Comparison of ENCODE assay signal across 27 mouse cellular contexts in the genomic region with DNA sequence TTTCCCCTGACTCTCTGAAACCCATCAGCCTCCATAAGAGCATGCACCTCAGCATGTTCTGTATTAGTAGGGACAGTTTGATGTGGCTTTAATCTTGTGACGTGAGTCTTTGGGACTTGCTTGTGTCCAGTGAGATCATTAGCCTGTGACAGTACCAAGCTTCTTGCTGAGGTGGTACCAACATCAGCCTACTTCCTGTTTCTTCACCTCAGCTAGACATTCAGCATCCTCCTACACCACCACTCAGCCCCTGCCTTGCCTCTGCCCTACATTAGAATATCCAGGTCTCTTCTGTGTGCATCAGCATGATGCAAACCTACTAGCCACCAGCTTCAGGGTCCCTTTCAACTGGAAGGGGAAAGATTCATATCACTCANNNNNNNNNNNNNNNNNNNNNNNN.
DNase-seq lines count a peak whose midpoint lies in the region; ATAC-seq and TF ChIP-seq lines count a peak whose summit lies in the region.
"Had no signal": no experiment of that assay in that cellular context is flagged by ENCODE, and none has a peak within 500 bp of the region (broad histone marks: within the 10 kb centered on the region; RNA-seq: fewer than 3 reads in every experiment).

No protein-coding gene starts in this region.

- DNase-seq in testis, postnatal 14 days (ENCODE audit: low spot score) = no peak
- DNase-seq in CD4-positive, CD25-positive, alpha-beta regulatory T cell, adult 2 months (ENCODE audit: low read depth, low spot score) = peak; percentile 39
- DNase-seq in layer of hippocampus, postnatal 36 days = no peak
- no peak for DNase-seq in kidney, adult 11 months
- no peak for DNase-seq in midbrain, embryonic 10.5 days (ENCODE audit: low spot score)
- DNase-seq: adrenal gland, postnatal 10 days; cerebellum, adult 2 months; cerebellum, postnatal 36 days; embryo, embryonic 11 days; gastrocnemius, adult 2 months; kidney, adult 18-20 months; kidney, postnatal 10 days; liver had no signal

- ATAC-seq in activated CD4-positive, CD25-positive, alpha-beta regulatory T cell, adult 4 months = peak; percentile 69
- peak; percentile 63; the same call in 1 of the 2 replicates for ATAC-seq in neutrophil, adult 5-6 weeks (ENCODE audit: extremely low read depth, insufficient number of reproducible peaks, low FRiP score, poor library complexity, severe bottlenecking)
- ATAC-seq: forebrain, embryonic 13.5 days; hindbrain, postnatal 0 days; midbrain, embryonic 15.5 days had no signal

- H3K27me3 ChIP-seq in testis, adult 2 months (ENCODE audit: control insufficient read depth, insufficient read depth, low read length) = no peaks in the 10 kb centered on the region
- no peaks in the 10 kb centered on the region for H3K27me3 ChIP-seq in midbrain, embryonic 10.5 days (ENCODE audit: low read depth, poor library complexity, severe bottlenecking)
- H3K27me3 ChIP-seq: embryonic facial prominence, embryonic 13.5 days; forebrain, embryonic 13.5 days; liver, embryonic 15.5 days; midbrain, embryonic 15.5 days; neural tube, embryonic 15.5 days had no signal

- no peaks in the 10 kb centered on the region for H3K36me3 ChIP-seq in testis, adult 2 months (ENCODE audit: control insufficient read depth, insufficient read depth, low read length)
- no peaks in the 10 kb centered on the region for H3K36me3 ChIP-seq in midbrain, embryonic 10.5 days
- H3K36me3 ChIP-seq: embryonic facial prominence, embryonic 13.5 days; heart, embryonic 10.5 days; hindbrain, embryonic 10.5 days; limb, embryonic 10.5 days; liver, embryonic 15.5 days; midbrain, embryonic 15.5 days; neural tube, embryonic 15.5 days had no signal

- 91% methylated on average over 1 of the region's 1 CpGs for WGBS in midbrain, embryonic 10.5 days

- no peaks in the 10 kb centered on the region for H3K9me3 ChIP-seq in midbrain, embryonic 10.5 days (replicated peaks)
- H3K9me3 ChIP-seq: embryonic facial prominence, embryonic 13.5 days; forebrain, embryonic 13.5 days; heart, embryonic 10.5 days; hindbrain, embryonic 10.5 days; limb, embryonic 10.5 days; liver, embryonic 15.5 days; midbrain, embryonic 15.5 days; neural tube, embryonic 15.5 days had no signal

- peaks cover 3% of the 10 kb centered on the region for H3K4me1 ChIP-seq in testis, adult 2 months (ENCODE audit: control insufficient read depth, insufficient read depth, low read length)
- peaks cover 7% of the 10 kb centered on the region for H3K4me1 ChIP-seq in midbrain, embryonic 10.5 days
- H3K4me1 ChIP-seq: midbrain, embryonic 15.5 days had no signal

- TF ChIP-seq CTCF in testis, adult 2 months (IDR thresholded peaks at IDR 0.05; ENCODE audit: control insufficient read depth, insufficient read depth, insufficient replicate concordance, low read depth, low read length) = no peak

- 0 out of 2 replicates have a peak overlapping the region, but pooled peaks have one; percentile 9 for H3K27ac ChIP-seq in testis, adult 2 months (ENCODE audit: control insufficient read depth, insufficient read depth, low read depth, low read length)
- no peak overlapping the region for H3K27ac ChIP-seq in midbrain, embryonic 10.5 days (replicated peaks)
- H3K27ac ChIP-seq: embryonic facial prominence, embryonic 13.5 days; forebrain, embryonic 13.5 days; gastrocnemius, adult 2 months; heart, embryonic 10.5 days; hindbrain, embryonic 10.5 days; hindbrain, postnatal 0 days; limb, embryonic 10.5 days; liver, embryonic 15.5 days; midbrain, embryonic 15.5 days; neural tube, embryonic 15.5 days; stomach, postnatal 0 days had no signal

- no peak overlapping the region for H3K4me3 ChIP-seq in testis, adult 2 months (ENCODE audit: control insufficient read depth, low read depth, low read length)
- H3K4me3 ChIP-seq in midbrain, embryonic 10.5 days = no peak overlapping the region
- H3K4me3 ChIP-seq: embryonic facial prominence, embryonic 13.5 days; forebrain, embryonic 13.5 days; gastrocnemius, adult 2 months; heart, embryonic 10.5 days; hindbrain, embryonic 10.5 days; limb, embryonic 10.5 days; liver, embryonic 15.5 days; midbrain, embryonic 15.5 days; myocyte; neural tube, embryonic 15.5 days had no signal

- no peak for TF ChIP-seq POLR2A in testis, adult 2 months (IDR thresholded peaks at IDR 0.05; ENCODE audit: control insufficient read depth, low read depth, low read length)
